Mouse (Mus musculus): ENCODE measurements at regions not wholly inside any gene's neighbourhood (a gene's known extent, or its start where the extent isn't known, plus 50 kb on each side); places are given as distances from the start of the nearest gene placed in this dataset.

- no peak overlapping the region for H3K4me3 ChIP-seq (replicated peaks; ENCODE audit: low read length)
- WGBS = 60% methylated on average over 4 of the region's 4 CpGs
- no peak overlapping the region for H3K27ac ChIP-seq (replicated peaks; ENCODE audit: low read depth, low read length)
- no peaks in the 10 kb centered on the region for H3K9me3 ChIP-seq (ENCODE audit: control insufficient read depth, low read length)
- H3K4me1 ChIP-seq (ENCODE audit: control insufficient read depth, insufficient read depth, low read length) = no peaks in the 10 kb centered on the region
- TF ChIP-seq POLR2A (IDR thresholded peaks at IDR 0.05; ENCODE audit: borderline replicate concordance, extremely low read depth, insufficient read depth, insufficient read length) = no peak
- H3K36me3 ChIP-seq (ENCODE audit: control insufficient read depth, insufficient read depth, low read length) = no peaks in the 10 kb centered on the region
- no peak for DNase-seq (ENCODE audit: low spot score)
- no peak overlapping the region for H3K4me2 ChIP-seq (replicated peaks; ENCODE audit: low read depth, low read length, severe bottlenecking)
- H3K27me3 ChIP-seq (ENCODE audit: control insufficient read depth, insufficient read depth, low read length) = no peaks in the 10 kb centered on the region
- no peak for ATAC-seq (ENCODE audit: low FRiP score, low read depth)
- H3K9ac ChIP-seq (ENCODE audit: low read depth, low read length, severe bottlenecking) = no peak overlapping the region
Observed at GRCm38 (mm10) chr15:68795239-68795960, 2294.7 kb upstream of the Lrrc6 start.

- Histone ChIP-seq H3K9me3 (ENCODE audit: control insufficient read depth, low read length) (no peaks in the 10 kb centered on the region), H3K9ac (ENCODE audit: low read depth, low read length, severe bottlenecking) (no peak overlapping the region), H3K4me2 (replicated peaks; ENCODE audit: low read depth, low read length, severe bottlenecking) (no peak overlapping the region), H3K27ac (replicated peaks; ENCODE audit: low read depth, low read length) (no peak overlapping the region), H3K4me1 (ENCODE audit: control insufficient read depth, insufficient read depth, low read length) (no peaks in the 10 kb centered on the region), H3K4me3 (replicated peaks; ENCODE audit: low read length) (no peak overlapping the region), H3K27me3 (ENCODE audit: control insufficient read depth, insufficient read depth, low read length) (no peaks in the 10 kb centered on the region), H3K36me3 (ENCODE audit: control insufficient read depth, insufficient read depth, low read length) (no peaks in the 10 kb centered on the region)
- TF ChIP-seq POLR2A (IDR thresholded peaks at IDR 0.05; ENCODE audit: borderline replicate concordance, extremely low read depth, insufficient read depth, insufficient read length) = no peak
- WGBS = 75% methylated on average over 1 of the region's 1 CpGs
- DNase-seq (ENCODE audit: low spot score) (no peak), ATAC-seq (ENCODE audit: low FRiP score, low read depth) (no peak)
Observed at GRCm38 (mm10) chr15:68759948-68760347, 2259.2 kb upstream of the Lrrc6 start.

GRCm38 (mm10) chr15:68755255-68755654 is 2254.5 kb upstream of the Lrrc6 start:
- no peaks in the 10 kb centered on the region for H3K4me1 ChIP-seq (ENCODE audit: control insufficient read depth, insufficient read depth, low read length)
- WGBS = 81% methylated on average over 1 of the region's 1 CpGs
- H3K36me3 ChIP-seq (ENCODE audit: control insufficient read depth, insufficient read depth, low read length) = no peaks in the 10 kb centered on the region
- ATAC-seq (ENCODE audit: low FRiP score, low read depth) = no peak
- H3K4me3 ChIP-seq (replicated peaks; ENCODE audit: low read length) = no peak overlapping the region
- no peak overlapping the region for H3K9ac ChIP-seq (ENCODE audit: low read depth, low read length, severe bottlenecking)
- no peak overlapping the region for H3K4me2 ChIP-seq (replicated peaks; ENCODE audit: low read depth, low read length, severe bottlenecking)
- no peak for TF ChIP-seq POLR2A (IDR thresholded peaks at IDR 0.05; ENCODE audit: borderline replicate concordance, extremely low read depth, insufficient read depth, insufficient read length)
- no peaks in the 10 kb centered on the region for H3K27me3 ChIP-seq (ENCODE audit: control insufficient read depth, insufficient read depth, low read length)
- no peak for DNase-seq (ENCODE audit: low spot score)
- no peak overlapping the region for H3K27ac ChIP-seq (replicated peaks; ENCODE audit: low read depth, low read length)
- no peaks in the 10 kb centered on the region for H3K9me3 ChIP-seq (ENCODE audit: control insufficient read depth, low read length)

GRCm38 (mm10) chr15:68754834-68755233 is 2254.1 kb upstream of the Lrrc6 start:
- Histone ChIP-seq H3K4me1 (ENCODE audit: control insufficient read depth, insufficient read depth, low read length) (no peaks in the 10 kb centered on the region), H3K4me3 (replicated peaks; ENCODE audit: low read length) (no peak overlapping the region), H3K9me3 (ENCODE audit: control insufficient read depth, low read length) (no peaks in the 10 kb centered on the region), H3K9ac (ENCODE audit: low read depth, low read length, severe bottlenecking) (no peak overlapping the region), H3K4me2 (replicated peaks; ENCODE audit: low read depth, low read length, severe bottlenecking) (no peak overlapping the region), H3K27me3 (ENCODE audit: control insufficient read depth, insufficient read depth, low read length) (no peaks in the 10 kb centered on the region), H3K36me3 (ENCODE audit: control insufficient read depth, insufficient read depth, low read length) (no peaks in the 10 kb centered on the region), H3K27ac (replicated peaks; ENCODE audit: low read depth, low read length) (no peak overlapping the region)
- WGBS = 81% methylated on average over 4 of the region's 4 CpGs
- no peak for DNase-seq (ENCODE audit: low spot score)
- ATAC-seq (ENCODE audit: low FRiP score, low read depth) = no peak
- TF ChIP-seq POLR2A (IDR thresholded peaks at IDR 0.05; ENCODE audit: borderline replicate concordance, extremely low read depth, insufficient read depth, insufficient read length) = no peak

- Histone ChIP-seq H3K4me3 (replicated peaks; ENCODE audit: low read length) (no peak overlapping the region), H3K27ac (replicated peaks; ENCODE audit: low read depth, low read length) (no peak overlapping the region), H3K36me3 (ENCODE audit: control insufficient read depth, insufficient read depth, low read length) (no peaks in the 10 kb centered on the region), H3K9me3 (ENCODE audit: control insufficient read depth, low read length) (no peaks in the 10 kb centered on the region), H3K4me2 (replicated peaks; ENCODE audit: low read depth, low read length, severe bottlenecking) (no peak overlapping the region), H3K9ac (ENCODE audit: low read depth, low read length, severe bottlenecking) (no peak overlapping the region), H3K27me3 (ENCODE audit: control insufficient read depth, insufficient read depth, low read length) (no peaks in the 10 kb centered on the region), H3K4me1 (ENCODE audit: control insufficient read depth, insufficient read depth, low read length) (no peaks in the 10 kb centered on the region)
- ATAC-seq (ENCODE audit: low FRiP score, low read depth) = no peak
- no peak for TF ChIP-seq POLR2A (IDR thresholded peaks at IDR 0.05; ENCODE audit: borderline replicate concordance, extremely low read depth, insufficient read depth, insufficient read length)
- 83% methylated on average over 7 of the region's 7 CpGs for WGBS
- DNase-seq (ENCODE audit: low spot score) = no peak
Observed at GRCm38 (mm10) chr15:68739344-68739743, 2238.6 kb upstream of the Lrrc6 start.

Data from limb, embryonic 14.5 days (tissue).